Mouse (Mus musculus): ENCODE measurements around the gene Itm2a.

Itm2a gene

GRCm38 (mm10) chrX:107402915-107403912, at the start of gene Itm2a:
Gene Itm2a (minus strand): TSS chrX:107403376.
- DNase-seq (ENCODE audit: low read depth, low spot score) = no peak

DNA sequence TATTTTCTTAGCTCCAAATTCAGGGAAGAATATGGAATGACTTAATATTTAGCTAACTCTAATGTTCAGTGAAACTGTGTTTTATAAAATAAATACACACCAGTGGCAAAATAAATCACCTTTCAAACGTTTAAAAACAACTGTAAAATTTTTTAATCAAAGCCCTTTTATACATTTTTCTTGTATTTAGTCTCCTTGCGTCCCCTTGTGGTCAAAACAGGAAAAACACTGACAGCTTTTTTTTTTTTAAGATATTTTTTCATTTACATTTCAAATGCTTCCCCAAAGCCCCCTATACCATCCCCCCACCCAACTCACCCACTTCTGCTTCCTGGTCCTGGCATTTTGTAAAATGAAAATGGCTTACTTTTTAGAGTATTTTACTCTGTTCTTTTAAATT, 32.7 kb upstream of the Itm2a start:
- no peak for DNase-seq (ENCODE audit: low read depth, low spot score)

DNA sequence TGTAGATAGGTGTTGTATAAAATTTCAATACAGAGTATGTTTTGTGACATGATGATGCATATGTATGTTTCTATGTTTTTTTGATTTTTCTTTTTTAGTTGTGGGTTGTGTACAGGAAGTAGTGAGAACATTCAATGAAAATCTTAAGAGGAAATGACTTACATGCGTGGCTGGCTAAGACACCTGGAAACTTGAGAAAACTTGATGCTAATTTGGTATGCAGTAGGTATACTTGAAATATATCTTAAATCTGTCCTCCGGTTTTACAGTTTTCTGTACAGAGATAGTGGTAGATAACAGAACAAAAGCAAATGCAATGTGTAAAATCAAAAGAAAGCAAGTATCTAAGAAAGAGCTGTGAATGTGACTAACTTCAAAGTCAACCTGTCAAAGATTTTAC, 18.1 kb upstream of the Itm2a start:
- DNase-seq (ENCODE audit: low read depth, low spot score) = no peak

DNA sequence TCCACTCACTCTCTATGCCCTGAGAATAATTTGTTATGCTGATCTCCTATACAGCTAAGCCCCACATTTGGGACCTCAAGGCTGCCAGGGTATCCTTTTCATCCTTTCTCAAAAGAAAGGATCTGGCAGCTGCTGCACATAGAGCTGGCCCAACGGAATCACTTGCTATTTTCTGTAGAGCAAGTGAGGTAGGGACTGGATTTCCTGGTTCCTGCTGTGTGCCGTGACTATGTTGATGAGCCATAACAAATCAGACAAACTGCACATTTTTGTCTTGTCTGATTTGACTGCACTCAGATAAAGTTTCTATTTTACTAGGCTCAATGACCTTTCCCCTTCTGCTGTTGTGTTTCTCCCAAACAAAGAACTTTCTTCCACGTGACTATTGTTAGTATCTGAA, 14.2 kb upstream of the Itm2a start:
- DNase-seq (ENCODE audit: low read depth, low spot score) = no peak

GRCm38 (mm10) chrX:107415999-107416398, 12.8 kb upstream of the Itm2a start:
- DNase-seq (ENCODE audit: low read depth, low spot score) = no peak

GRCm38 (mm10) chrX:107402481-107402880, 695 bp downstream of the Itm2a start:
- no peak for DNase-seq (ENCODE audit: low read depth, low spot score)

- no peak for DNase-seq (ENCODE audit: low read depth, low spot score)
These were observed 4.1 kb downstream of the Itm2a start for GRCm38 (mm10) chrX:107399087-107399486.

DNA sequence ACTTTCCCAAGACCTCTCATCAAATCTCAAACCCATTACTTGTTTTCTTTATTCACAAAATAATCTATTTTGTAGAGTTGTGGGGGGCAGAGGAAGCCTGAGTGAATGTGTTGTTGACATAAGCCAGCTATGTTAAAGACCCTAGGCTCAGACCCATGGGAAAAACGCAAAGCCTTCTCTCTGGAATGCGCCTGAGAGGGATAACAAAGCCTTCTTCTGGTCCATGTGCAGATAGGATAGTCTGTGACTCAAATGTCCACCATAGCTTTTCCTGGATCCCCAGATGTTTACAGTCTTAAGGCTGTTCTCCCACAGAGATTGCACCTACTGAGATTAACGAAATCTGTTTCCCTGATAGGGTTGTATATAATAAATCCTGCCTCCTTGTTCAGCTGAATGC, 9.9 kb downstream of the Itm2a start:
- DNase-seq (ENCODE audit: low read depth, low spot score) = no peak

DNA sequence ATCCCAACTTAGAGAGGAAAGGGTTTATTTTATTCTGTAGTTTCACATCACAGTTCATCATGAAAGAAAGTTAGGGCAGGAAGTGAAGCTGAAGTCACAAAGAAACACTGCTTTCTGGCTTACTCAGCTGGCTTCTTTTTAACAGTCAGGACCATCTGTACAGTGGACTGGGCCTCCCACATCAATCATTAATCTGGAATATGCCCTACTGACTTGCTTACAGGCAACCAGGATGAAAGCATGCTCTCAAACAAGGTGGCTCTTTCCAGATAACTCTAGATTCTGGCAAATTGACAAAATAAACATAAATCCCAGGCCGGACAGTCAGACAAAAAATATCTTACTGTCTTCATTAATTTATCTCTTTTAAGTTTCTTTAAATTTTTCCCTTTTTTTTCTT, 27.8 kb downstream of the Itm2a start:
- DNase-seq (ENCODE audit: low read depth, low spot score) = no peak

Data from retina, adult 2 months (tissue).